Mouse (Mus musculus): ENCODE data around the gene Dapk1. TPM values are rescaled to one million over a fixed set of nuclear protein-coding genes. Genes with fewer than 3 reads are reported as not detected.

Dapk1 gene
- polyA plus RNA-seq, 1 experiment from 2014 or later, result 13.1 TPM

DNA sequence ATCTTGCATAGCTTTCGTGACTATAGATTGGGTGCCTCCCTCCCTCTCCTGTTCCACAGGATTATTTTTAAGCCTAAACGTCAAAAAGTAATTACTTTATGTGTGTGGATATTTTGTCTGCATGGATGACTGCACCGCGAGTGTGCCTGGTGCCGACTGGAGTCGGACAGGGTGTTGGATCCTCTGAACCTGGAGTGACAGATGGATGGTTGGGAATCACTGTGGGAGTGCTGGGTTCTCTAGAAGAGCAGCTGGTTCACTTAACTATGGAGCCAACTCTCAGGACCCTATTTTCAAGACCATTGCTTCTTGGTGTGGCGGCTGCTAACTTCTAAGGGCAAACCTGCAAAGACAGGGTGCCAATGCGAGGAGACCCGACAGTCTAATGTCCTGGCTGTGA lies 133.6 kb downstream of the Dapk1 start:
- ATAC-seq (ENCODE audit: insufficient read depth, low FRiP score, low read depth), result no peak
- WGBS, result 83% methylated on average over 9 of the region's 9 CpGs
- H3K9ac ChIP-seq, result no peak overlapping the region
- H3K27ac ChIP-seq, result no peak overlapping the region
- no peak overlapping the region for H3K4me2 ChIP-seq
- peaks cover 24% of the 10 kb centered on the region for H3K4me1 ChIP-seq
- H3K4me3 ChIP-seq (replicated peaks), result no peak overlapping the region
- H3K9me3 ChIP-seq, result no peaks in the 10 kb centered on the region
- no peaks in the 10 kb centered on the region for H3K27me3 ChIP-seq (replicated peaks)
- H3K36me3 ChIP-seq, result no peaks in the 10 kb centered on the region

DNA sequence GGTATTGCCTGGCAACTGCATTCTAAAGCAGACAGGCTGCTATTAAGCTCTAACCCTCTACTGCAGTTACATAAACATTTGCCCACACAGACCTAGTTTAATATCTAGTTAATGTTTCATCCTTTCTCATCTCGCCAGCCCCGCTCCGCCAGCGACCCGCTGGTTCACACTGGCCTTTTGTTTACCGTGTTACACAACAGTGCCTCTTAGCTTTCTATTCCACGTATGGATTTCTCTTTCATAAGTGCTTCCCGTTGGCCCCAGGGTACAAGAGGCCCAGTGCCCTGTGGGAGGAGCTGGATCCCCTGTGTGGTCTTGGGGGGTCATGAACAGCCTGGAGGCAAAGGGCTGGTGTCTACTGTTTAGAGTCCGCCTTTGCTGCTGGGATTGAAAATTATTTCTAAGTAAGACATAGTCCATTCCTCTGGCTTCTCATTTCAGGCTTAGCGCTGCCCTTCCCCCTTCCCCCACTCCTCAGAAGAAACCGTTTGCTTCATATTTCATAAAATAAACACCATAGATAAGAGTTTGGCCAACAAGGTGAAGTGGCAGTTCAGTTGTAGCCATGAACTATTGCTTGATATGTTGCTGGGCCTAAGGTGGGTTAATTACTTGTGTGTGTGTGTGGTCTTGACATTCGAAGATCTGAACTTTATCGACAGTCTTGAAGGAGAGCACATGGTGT lies 134.8 kb downstream of the Dapk1 start:
- Histone ChIP-seq H3K9me3 (no peaks in the 10 kb centered on the region), H3K4me2 (no peak overlapping the region), H3K27me3 (replicated peaks) (no peaks in the 10 kb centered on the region), H3K27ac (peak overlapping the region; percentile 65; the same call in 1 of the 2 replicates), H3K9ac (no peak overlapping the region), H3K36me3 (no peaks in the 10 kb centered on the region), H3K4me1 (peaks cover 24% of the 10 kb centered on the region), H3K4me3 (replicated peaks) (no peak overlapping the region)
- 42% methylated on average over 13 of the region's 13 CpGs for WGBS
- peak; percentile 60 for ATAC-seq (ENCODE audit: insufficient read depth, low FRiP score, low read depth)

DNA sequence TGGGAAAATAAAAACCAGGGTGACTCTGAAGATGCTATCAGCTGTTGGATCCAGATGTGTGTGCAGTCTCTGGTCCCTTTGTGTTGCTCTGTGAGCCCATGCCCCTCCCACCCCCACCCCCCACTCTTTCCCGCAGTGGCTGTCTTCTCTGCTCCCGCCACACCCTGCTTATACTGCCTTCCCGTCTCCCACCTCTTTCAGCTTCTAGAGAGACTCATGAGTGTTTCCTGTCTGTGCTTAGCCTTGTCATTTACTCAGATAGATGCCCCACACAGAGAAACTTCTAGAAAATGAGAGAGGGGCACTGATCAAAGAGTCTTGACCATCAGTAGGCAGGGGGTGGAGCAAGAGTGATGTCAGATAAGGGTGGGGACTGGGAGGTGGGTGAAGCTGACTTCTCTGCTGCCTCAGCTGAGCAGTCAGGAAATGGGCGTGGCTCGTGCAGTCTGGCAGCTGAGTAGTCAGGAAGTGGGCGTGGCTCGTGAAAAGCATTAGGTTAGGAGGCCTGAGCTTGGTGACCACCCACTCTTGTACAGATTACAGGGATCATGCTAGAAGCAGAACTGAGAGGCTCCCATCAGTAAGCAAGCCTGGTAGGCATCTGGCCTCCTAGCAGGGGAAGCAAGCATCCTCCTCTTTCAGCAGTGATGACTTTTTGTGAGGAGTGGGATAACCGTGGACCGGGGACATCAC lies 136.0 kb downstream of the Dapk1 start:
- WGBS, result 12% methylated on average over 9 of the region's 9 CpGs
- Histone ChIP-seq H3K27me3 (replicated peaks) (no peaks in the 10 kb centered on the region), H3K9ac (no peak overlapping the region), H3K9me3 (no peaks in the 10 kb centered on the region), H3K4me2 (peak overlapping the region; percentile 48), H3K4me3 (replicated peaks) (peak overlapping the region; percentile 6; the same call in 1 of the 2 replicates), H3K4me1 (peaks cover 24% of the 10 kb centered on the region), H3K27ac (peak overlapping the region; percentile 68), H3K36me3 (no peaks in the 10 kb centered on the region)
- ATAC-seq (ENCODE audit: insufficient read depth, low FRiP score, low read depth), result peak; percentile 80

DNA sequence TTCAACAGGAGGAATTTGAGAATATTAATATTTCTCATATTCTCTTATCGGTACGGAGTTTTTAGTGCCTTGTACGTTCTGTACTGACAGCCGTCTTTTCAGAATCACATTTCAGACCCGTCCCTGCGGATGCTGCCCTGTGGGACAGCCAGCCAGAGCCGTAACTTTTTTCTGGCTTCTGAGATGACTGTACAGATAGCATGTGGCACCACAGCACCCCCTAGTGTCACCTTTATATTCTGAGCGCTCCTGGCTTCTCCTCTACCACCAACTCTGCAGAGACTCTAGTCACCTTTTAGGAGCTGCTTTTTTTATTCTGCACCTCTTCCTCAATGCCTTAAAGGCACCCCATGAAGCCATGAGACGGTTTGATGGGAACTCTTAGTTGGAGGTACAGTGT lies 136.7 kb downstream of the Dapk1 start:
- peak; percentile 72 for ATAC-seq (ENCODE audit: insufficient read depth, low FRiP score, low read depth)
- no peaks in the 10 kb centered on the region for H3K27me3 ChIP-seq (replicated peaks)
- WGBS, result 12% methylated on average over 9 of the region's 9 CpGs
- no peak overlapping the region for H3K9ac ChIP-seq
- H3K4me3 ChIP-seq (replicated peaks), result peak overlapping the region; percentile 6
- peaks cover 24% of the 10 kb centered on the region for H3K4me1 ChIP-seq
- no peaks in the 10 kb centered on the region for H3K36me3 ChIP-seq
- peak overlapping the region; percentile 68; the same call in 1 of the 2 replicates for H3K27ac ChIP-seq
- H3K9me3 ChIP-seq, result no peaks in the 10 kb centered on the region
- peak overlapping the region; percentile 48 for H3K4me2 ChIP-seq

DNA sequence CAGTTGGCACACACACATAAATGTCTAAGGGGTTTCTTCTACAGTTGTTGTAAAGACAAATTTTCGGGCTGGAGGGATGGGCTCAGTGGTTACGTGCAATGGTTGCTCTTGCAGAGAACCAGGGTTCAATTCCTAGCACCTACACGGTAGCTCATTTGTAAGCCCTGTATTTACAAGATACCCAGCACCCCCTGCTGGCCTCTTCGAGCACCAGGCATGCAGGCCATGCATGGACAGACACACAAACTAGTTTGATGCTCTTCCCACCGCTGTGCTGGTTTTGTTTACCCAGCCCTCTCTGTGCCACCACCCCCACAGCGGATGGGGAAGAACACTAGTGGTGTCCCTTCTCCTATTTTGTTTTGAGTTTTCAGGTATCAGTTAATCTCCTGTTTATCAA lies 138.5 kb downstream of the Dapk1 start:
- H3K4me3 ChIP-seq (replicated peaks), result no peak overlapping the region
- H3K4me2 ChIP-seq, result no peak overlapping the region
- 88% methylated on average over 6 of the region's 6 CpGs for WGBS
- peaks cover 20% of the 10 kb centered on the region for H3K4me1 ChIP-seq
- H3K27ac ChIP-seq, result no peak overlapping the region
- no peak for ATAC-seq (ENCODE audit: insufficient read depth, low FRiP score, low read depth)
- no peaks in the 10 kb centered on the region for H3K27me3 ChIP-seq (replicated peaks)
- no peaks in the 10 kb centered on the region for H3K9me3 ChIP-seq
- no peaks in the 10 kb centered on the region for H3K36me3 ChIP-seq
- H3K9ac ChIP-seq, result no peak overlapping the region

DNA sequence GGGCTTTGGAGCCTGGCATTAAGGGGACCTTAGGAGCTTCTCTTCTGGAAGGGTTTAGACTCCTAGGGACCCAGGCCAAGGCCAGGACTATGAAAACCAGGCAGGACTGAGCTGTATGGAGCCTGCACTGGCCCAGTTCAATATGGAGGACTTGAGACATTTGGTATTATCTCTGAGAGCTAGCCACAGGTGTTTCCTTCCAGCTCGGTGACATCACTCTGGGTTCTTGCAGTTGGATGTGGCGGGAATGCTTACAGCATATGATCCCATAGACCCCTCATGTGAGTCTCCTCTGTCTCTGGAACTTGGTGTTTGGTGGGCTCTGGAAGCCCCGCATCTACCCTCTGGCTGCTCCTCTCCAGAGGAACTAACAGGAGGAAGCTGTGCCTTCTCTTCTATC lies 140.9 kb downstream of the Dapk1 start:
- ATAC-seq (ENCODE audit: insufficient read depth, low FRiP score, low read depth), result no peak
- Histone ChIP-seq H3K4me3 (replicated peaks) (no peak overlapping the region), H3K27ac (no peak overlapping the region), H3K4me1 (peaks cover 7% of the 10 kb centered on the region), H3K36me3 (no peaks in the 10 kb centered on the region), H3K27me3 (replicated peaks) (no peaks in the 10 kb centered on the region), H3K9ac (no peak overlapping the region), H3K9me3 (no peaks in the 10 kb centered on the region), H3K4me2 (no peak overlapping the region)
- WGBS, result 81% methylated on average over 3 of the region's 3 CpGs

DNA sequence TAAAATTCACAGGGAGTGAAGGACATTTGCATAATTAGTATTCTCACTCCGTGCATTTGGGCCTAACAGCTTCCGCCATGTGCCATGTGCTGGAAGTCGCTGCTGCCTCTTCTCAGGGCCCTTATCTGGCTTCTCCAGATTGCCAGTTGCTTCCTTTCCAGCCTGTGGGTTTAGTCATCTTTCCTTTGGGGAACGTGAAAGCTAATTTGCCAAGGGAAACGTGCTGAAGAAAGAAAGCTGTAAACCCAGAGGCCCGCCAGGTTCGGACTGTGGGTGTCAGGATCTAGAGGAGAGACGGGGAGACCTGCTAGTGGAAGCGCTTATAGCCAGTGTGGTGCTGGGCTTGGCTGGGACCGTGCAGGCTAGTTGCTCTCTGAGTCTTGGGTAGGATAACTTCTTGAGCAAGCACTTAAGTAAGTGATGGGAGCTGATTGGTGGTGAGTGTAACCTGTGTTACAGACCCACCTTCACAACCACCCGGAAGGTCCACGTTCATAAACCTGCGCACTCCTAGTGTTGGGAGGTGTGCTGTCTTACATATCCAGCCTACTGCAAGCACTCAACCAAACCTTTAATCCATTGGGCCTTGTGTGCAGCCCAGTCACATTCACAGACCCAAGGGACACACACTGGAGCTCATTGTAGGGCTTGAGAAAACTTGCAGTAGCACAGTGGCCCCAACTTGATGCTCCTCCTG lies 141.8 kb downstream of the Dapk1 start:
- Histone ChIP-seq H3K27me3 (replicated peaks) (no peaks in the 10 kb centered on the region), H3K9ac (no peak overlapping the region), H3K4me3 (replicated peaks) (no peak overlapping the region), H3K36me3 (peaks cover 5% of the 10 kb centered on the region; the same call in 1 of the 2 replicates), H3K4me1 (no peaks in the 10 kb centered on the region), H3K9me3 (no peaks in the 10 kb centered on the region), H3K27ac (no peak overlapping the region), H3K4me2 (no peak overlapping the region)
- no peak for ATAC-seq (ENCODE audit: insufficient read depth, low FRiP score, low read depth)
- whole genome bisulfite sequencing, result 72% methylated on average over 13 of the region's 13 CpGs

DNA sequence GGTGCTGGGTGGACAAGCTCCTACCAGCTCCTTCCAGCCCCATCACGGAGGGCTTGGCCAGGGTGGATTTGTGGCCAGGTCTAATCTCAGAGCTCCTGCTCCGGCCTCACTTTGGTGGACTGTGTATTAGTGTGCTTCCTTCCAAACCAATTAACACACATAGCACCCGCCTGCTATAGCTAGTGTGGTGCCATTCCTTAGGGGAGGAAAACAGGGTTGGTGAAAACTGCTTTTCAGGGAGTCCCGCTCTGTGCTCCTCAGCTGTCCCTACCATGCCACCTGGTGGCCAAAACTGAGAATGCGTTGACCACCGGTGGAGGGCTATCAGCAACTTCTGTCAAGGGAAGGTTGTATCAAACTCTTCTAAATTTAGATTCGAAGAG lies 142.3 kb downstream of the Dapk1 start:
- peak; percentile 56 for ATAC-seq (ENCODE audit: insufficient read depth, low FRiP score, low read depth)
- H3K4me2 ChIP-seq, result no peak overlapping the region

DNA sequence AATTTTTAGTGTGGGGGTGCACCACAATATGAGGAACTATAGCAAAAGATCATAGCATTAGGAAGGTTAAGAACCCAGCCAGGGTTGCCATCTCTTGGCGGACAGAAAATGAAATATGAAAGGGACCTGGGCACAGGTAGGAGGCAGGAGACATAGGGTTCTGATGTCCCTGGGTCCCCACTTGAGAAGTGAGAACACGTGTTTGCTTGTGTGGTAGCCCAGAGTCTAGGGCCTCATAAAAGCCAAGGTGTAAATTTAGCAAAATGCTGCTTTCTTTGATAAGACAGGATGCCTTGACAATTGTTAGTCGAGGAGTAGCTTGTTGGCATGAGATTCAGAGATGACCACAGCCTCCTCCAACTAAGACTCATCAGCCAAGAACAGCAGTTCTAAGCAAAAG lies 143.0 kb downstream of the Dapk1 start:
- Histone ChIP-seq H3K4me3 (replicated peaks) (no peak overlapping the region), H3K36me3 (peaks cover 5% of the 10 kb centered on the region; the same call in 1 of the 2 replicates), H3K9ac (no peak overlapping the region), H3K27ac (no peak overlapping the region), H3K4me2 (no peak overlapping the region), H3K4me1 (no peaks in the 10 kb centered on the region), H3K27me3 (replicated peaks) (no peaks in the 10 kb centered on the region), H3K9me3 (no peaks in the 10 kb centered on the region)
- ATAC-seq (ENCODE audit: insufficient read depth, low FRiP score, low read depth), result no peak
- 83% methylated on average over 3 of the region's 3 CpGs for WGBS

More for the DNA sequence above, 142.3 kb downstream of the Dapk1 start:
- WGBS, result 32% methylated on average over 7 of the region's 7 CpGs
- Histone ChIP-seq H3K36me3 (peaks cover 5% of the 10 kb centered on the region; the same call in 1 of the 2 replicates), H3K4me1 (no peaks in the 10 kb centered on the region), H3K4me3 (replicated peaks) (no peak overlapping the region), H3K9ac (no peak overlapping the region), H3K27me3 (replicated peaks) (no peaks in the 10 kb centered on the region), H3K27ac (no peak overlapping the region), H3K9me3 (no peaks in the 10 kb centered on the region)

DNA sequence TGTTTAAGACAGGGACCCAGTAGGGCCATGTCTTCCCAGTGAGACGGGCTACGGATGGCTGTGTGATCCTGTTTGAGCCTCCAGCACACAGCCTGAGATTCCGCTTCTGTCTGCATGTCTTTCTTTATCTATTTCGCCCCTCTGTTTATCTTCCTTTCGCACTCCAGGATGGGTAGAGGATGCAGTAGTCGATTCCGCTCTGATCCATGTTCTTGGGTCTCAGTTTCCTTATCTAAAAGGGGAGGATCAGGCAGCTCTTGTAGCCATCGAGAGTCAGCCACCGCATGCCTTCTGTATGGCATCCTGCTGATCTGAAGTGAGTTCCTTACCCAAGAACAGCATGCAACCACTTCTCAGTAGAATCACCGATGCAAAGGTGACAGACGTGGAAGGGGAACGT lies 143.6 kb downstream of the Dapk1 start:
- no peak overlapping the region for H3K4me3 ChIP-seq (replicated peaks)
- 86% methylated on average over 12 of the region's 12 CpGs for WGBS
- no peak overlapping the region for H3K27ac ChIP-seq
- H3K36me3 ChIP-seq, result peaks cover 5% of the 10 kb centered on the region; the same call in 1 of the 2 replicates
- no peaks in the 10 kb centered on the region for H3K9me3 ChIP-seq
- H3K27me3 ChIP-seq (replicated peaks), result no peaks in the 10 kb centered on the region
- H3K4me1 ChIP-seq, result no peaks in the 10 kb centered on the region
- peak; percentile 52; the same call in 1 of the 2 replicates for ATAC-seq (ENCODE audit: insufficient read depth, low FRiP score, low read depth)
- H3K9ac ChIP-seq, result no peak overlapping the region
- no peak overlapping the region for H3K4me2 ChIP-seq

DNA sequence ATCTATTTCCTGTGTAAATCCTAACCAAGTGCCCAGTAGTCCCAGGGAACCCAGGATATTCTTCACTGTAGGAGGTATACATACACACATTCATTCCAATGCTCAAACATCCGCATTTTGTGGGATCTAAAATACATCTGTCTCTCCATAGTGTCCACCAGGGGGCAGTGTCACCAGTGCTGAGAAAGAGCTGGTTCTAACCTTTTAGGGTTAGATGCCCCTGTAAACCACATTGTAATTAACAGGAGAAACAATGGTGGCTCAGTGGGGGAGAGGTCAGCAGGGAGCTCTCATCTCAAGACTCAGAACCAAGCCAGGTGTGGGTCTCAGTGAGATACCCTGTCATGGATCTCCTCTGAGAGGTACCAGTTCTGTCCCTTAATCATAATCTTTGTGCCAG lies 144.5 kb downstream of the Dapk1 start:
- Histone ChIP-seq H3K4me3 (replicated peaks) (no peak overlapping the region), H3K4me1 (no peaks in the 10 kb centered on the region), H3K27me3 (replicated peaks) (no peaks in the 10 kb centered on the region), H3K4me2 (no peak overlapping the region), H3K9ac (no peak overlapping the region), H3K36me3 (peaks cover 5% of the 10 kb centered on the region; the same call in 1 of the 2 replicates), H3K9me3 (no peaks in the 10 kb centered on the region), H3K27ac (no peak overlapping the region)
- 47% methylated on average over 1 of the region's 1 CpGs for WGBS
- ATAC-seq (ENCODE audit: insufficient read depth, low FRiP score, low read depth), result no peak

DNA sequence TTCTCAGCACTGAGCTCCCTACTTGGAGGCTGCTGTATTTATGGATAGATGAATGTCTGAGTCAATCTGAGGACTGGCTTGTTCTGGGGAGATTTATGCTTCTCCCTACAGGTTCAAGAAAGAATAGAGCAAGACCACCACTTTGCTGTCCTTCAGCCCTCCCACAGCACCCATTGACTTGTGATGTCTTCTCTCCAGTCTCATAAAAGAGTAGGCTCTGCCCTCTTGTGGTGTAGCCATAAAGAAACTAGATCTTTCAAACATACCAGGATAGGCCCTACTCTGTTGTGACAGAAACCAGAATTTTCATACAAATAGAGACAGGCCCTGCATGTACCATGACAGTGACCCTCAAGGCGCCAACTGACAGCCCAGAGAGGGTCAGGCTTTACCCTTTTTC lies 145.5 kb downstream of the Dapk1 start:
- Histone ChIP-seq H3K9ac (no peak overlapping the region), H3K4me2 (no peak overlapping the region), H3K4me1 (no peaks in the 10 kb centered on the region), H3K27me3 (replicated peaks) (no peaks in the 10 kb centered on the region), H3K9me3 (no peaks in the 10 kb centered on the region), H3K36me3 (peaks cover 5% of the 10 kb centered on the region; the same call in 1 of the 2 replicates), H3K4me3 (replicated peaks) (no peak overlapping the region), H3K27ac (no peak overlapping the region)
- no peak for ATAC-seq (ENCODE audit: insufficient read depth, low FRiP score, low read depth)
- WGBS, result 79% methylated on average over 1 of the region's 1 CpGs
